Mouse (Mus musculus): ENCODE results near the gene Unc13c.
A peak's percentile ranks its signal among the peaks of the same experiment; 100 is the strongest.

Unc13c gene

GRCm38 (mm10) chr9:73603921-73604320, 364.8 kb downstream of the Unc13c start:
- no peak for DNase-seq

- no peak for DNase-seq
These were observed 403.2 kb downstream of the Unc13c start for GRCm38 (mm10) chr9:73565558-73565957.

- DNase-seq = peak; percentile 81
These were observed 408.7 kb downstream of the Unc13c start for GRCm38 (mm10) chr9:73560037-73560436.

GRCm38 (mm10) chr9:73557805-73558204, 411.0 kb downstream of the Unc13c start:
- peak; percentile 77 for DNase-seq

- DNase-seq = peak; percentile 77
These were observed 413.4 kb downstream of the Unc13c start for GRCm38 (mm10) chr9:73555354-73555753.

GRCm38 (mm10) chr9:73472568-73472967, 496.2 kb downstream of the Unc13c start:
- DNase-seq = no peak

GRCm38 (mm10) chr9:73462027-73462426, 506.7 kb downstream of the Unc13c start:
- DNase-seq = no peak

GRCm38 (mm10) chr9:73450009-73450408, 518.8 kb downstream of the Unc13c start:
- no peak for DNase-seq

- no peak for DNase-seq
These were observed 519.5 kb downstream of the Unc13c start for GRCm38 (mm10) chr9:73449216-73449615.

GRCm38 (mm10) chr9:73431925-73432324, 536.8 kb downstream of the Unc13c start:
- no peak for DNase-seq

Measured in kidney, postnatal 10 days (tissue).